Mouse (Mus musculus): Measurements from ENCODE around the gene Spats2l. TPM values are rescaled to one million over a fixed set of nuclear protein-coding genes. Genes with fewer than 3 reads are reported as not detected.

Gene Spats2l
- total and polyA plus RNA-seq, 3 experiments = 0.09 to 0.77 (median 0.34) TPM

DNA sequence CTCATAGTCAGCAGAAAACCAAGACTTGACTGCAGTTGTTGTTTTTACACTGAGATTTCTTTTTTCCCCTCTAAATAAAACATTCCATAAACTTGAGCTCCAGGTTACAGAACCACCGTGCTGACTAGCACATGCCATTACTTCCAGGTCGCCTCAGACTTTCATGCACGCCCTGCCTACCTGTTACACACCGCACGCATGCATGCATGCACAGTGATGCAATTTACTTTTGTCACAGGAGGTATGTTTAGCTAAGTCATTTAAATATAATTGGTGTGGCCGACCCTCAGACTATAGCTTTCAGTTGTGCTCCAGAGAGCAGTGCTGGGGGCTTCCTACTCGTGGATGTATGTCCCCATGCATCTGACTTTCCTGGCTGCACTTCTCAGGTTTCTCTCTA is 167.1 kb downstream of the Spats2l start:
- TF ChIP-seq TCF12 (IDR thresholded peaks at IDR 0.05; ENCODE audit: low read depth, low read length) (no peak), NELFE (IDR thresholded peaks at IDR 0.05; ENCODE audit: low read depth, low read length) (no peak), KAT2A (IDR thresholded peaks at IDR 0.05; ENCODE audit: insufficient replicate concordance, low read length) (no peak)
- H3K27me3 ChIP-seq (replicated peaks) = no peaks in the 10 kb centered on the region
- H3K4me1 ChIP-seq (ENCODE audit: control insufficient read depth in 1 of 2, insufficient read depth in 2 of 2) = peaks cover 0 to 19% of the 10 kb centered on the region in 2 experiments; a peak in 2 of 4 replicates
- DNase-seq (ENCODE audit: extremely low read depth) = no peak
- H3K4me2 ChIP-seq (ENCODE audit: insufficient read depth, low read depth, poor library complexity, severe bottlenecking) = no peak overlapping the region
- H3K27ac ChIP-seq (ENCODE audit: insufficient read depth, low read depth) = no peak overlapping the region
- dilution Hi-C loops (cut with MboI; ENCODE audit: extremely low pct_ligation_motif_present, extremely low pct_unique_long_range_greater_than_20kb, low sequenced_read_pairs) (no loop called here), in situ Hi-C loops (cut with MboI; ENCODE audit: low pct_ligation_motif_present, low pct_unique_long_range_greater_than_20kb, low sequenced_read_pairs) (loop anchor here (10.0 kb wide), 1 partner anchor 516 kb away; no protein-coding TSS in a partner anchor)
- H3K79me2 ChIP-seq (replicated peaks; ENCODE audit: control insufficient read depth, extremely low read depth, insufficient read depth, poor library complexity, severe bottlenecking) = no peaks in the 10 kb centered on the region
- no peaks in the 10 kb centered on the region for H3K36me3 ChIP-seq (replicated peaks in 1 of 2; ENCODE audit: control insufficient read depth in 1 of 2, insufficient read depth in 1 of 2, low read length in 1 of 2)
- H3K9ac ChIP-seq (ENCODE audit: insufficient read depth, low read depth) = no peak overlapping the region
- no peak overlapping the region for H3K4me3 ChIP-seq (replicated peaks in 1 of 3; ENCODE audit: low read depth in 2 of 3, low read length in 2 of 3, poor library complexity in 1 of 3)
- H3K9me3 ChIP-seq (replicated peaks; ENCODE audit: low read length) = no peaks in the 10 kb centered on the region

DNA sequence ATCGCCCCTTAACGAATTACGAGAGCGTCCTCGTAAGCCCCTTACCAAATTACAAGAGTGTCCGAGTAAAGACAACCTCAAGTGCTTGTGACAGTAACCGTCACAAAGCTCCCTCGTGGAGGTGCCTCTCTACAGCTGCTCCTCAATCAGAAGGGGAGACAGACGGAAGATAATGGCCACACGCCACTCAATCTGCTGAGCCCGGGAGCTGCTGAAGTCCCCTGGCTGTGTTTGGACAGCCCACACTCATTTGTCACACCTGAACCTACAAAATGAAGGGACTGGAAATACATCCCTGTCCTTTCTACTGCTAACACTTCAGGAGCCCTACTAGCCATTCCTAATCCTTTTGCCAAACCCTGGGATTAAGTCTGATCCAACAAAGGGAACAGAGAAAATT is 167.8 kb downstream of the Spats2l start:
- no peak overlapping the region for H3K4me3 ChIP-seq (replicated peaks in 1 of 3; ENCODE audit: low read depth in 2 of 3, low read length in 2 of 3, poor library complexity in 1 of 3)
- H3K9me3 ChIP-seq (replicated peaks; ENCODE audit: low read length) = no peaks in the 10 kb centered on the region
- no peaks in the 10 kb centered on the region for H3K79me2 ChIP-seq (replicated peaks; ENCODE audit: control insufficient read depth, extremely low read depth, insufficient read depth, poor library complexity, severe bottlenecking)
- dilution Hi-C loops (cut with MboI; ENCODE audit: extremely low pct_ligation_motif_present, extremely low pct_unique_long_range_greater_than_20kb, low sequenced_read_pairs) (no loop called here), in situ Hi-C loops (cut with MboI; ENCODE audit: low pct_ligation_motif_present, low pct_unique_long_range_greater_than_20kb, low sequenced_read_pairs) (loop anchor here (10.0 kb wide), 1 partner anchor 517 kb away; no protein-coding TSS in a partner anchor)
- H3K4me2 ChIP-seq (ENCODE audit: insufficient read depth, low read depth, poor library complexity, severe bottlenecking) = no peak overlapping the region
- no peak overlapping the region for H3K27ac ChIP-seq (ENCODE audit: insufficient read depth, low read depth)
- no peaks in the 10 kb centered on the region for H3K27me3 ChIP-seq (replicated peaks)
- no peak overlapping the region for H3K9ac ChIP-seq (ENCODE audit: insufficient read depth, low read depth)
- H3K36me3 ChIP-seq (replicated peaks in 1 of 2; ENCODE audit: control insufficient read depth in 1 of 2, insufficient read depth in 1 of 2, low read length in 1 of 2) = no peaks in the 10 kb centered on the region
- TF ChIP-seq PAX5 (IDR thresholded peaks at IDR 0.05; ENCODE audit: low read length) (no peak), BHLHE40 (IDR thresholded peaks at IDR 0.05; ENCODE audit: low read depth, low read length) (no peak), HCFC1 (IDR thresholded peaks at IDR 0.05; ENCODE audit: low read depth, low read length) (no peak), E2F4 (IDR thresholded peaks at IDR 0.05; ENCODE audit: insufficient replicate concordance, low read depth, low read length) (no peak), TCF12 (IDR thresholded peaks at IDR 0.05; ENCODE audit: low read depth, low read length) (no peak), ZC3H11A (IDR thresholded peaks at IDR 0.05; ENCODE audit: low read depth, low read length) (no peak), RAD21 (IDR thresholded peaks at IDR 0.05; ENCODE audit: low read depth, low read length) (no peak), CTCF (conservative IDR thresholded peaks at IDR 0.05 in 1 of 2, IDR thresholded peaks at IDR 0.05 in 1 of 2; ENCODE audit: low read depth in 2 of 2, low read length in 2 of 2) (no peak), TBP (conservative IDR thresholded peaks at IDR 0.05; ENCODE audit: low read depth, low read length) (no peak), ZMIZ1 (IDR thresholded peaks at IDR 0.05; ENCODE audit: low read depth, low read length) (no peak), SMC3 (IDR thresholded peaks at IDR 0.05; ENCODE audit: low read depth, low read length) (no peak), ZKSCAN1 (IDR thresholded peaks at IDR 0.05; ENCODE audit: borderline replicate concordance, low read depth, low read length) (no peak), USF1 (IDR thresholded peaks at IDR 0.05; ENCODE audit: low read depth, low read length) (no peak), IRF4 (IDR thresholded peaks at IDR 0.05; ENCODE audit: low read depth, low read length) (no peak), NELFE (IDR thresholded peaks at IDR 0.05; ENCODE audit: low read depth, low read length) (no peak), MEF2A (IDR thresholded peaks at IDR 0.05; ENCODE audit: borderline replicate concordance, low read depth, low read length) (no peak), SIN3A (IDR thresholded peaks at IDR 0.05; ENCODE audit: low read length) (no peak), EP300 (IDR thresholded peaks at IDR 0.05; ENCODE audit: low read length) (no peak)
- H3K4me1 ChIP-seq (ENCODE audit: control insufficient read depth in 1 of 2, insufficient read depth in 2 of 2) = peaks cover 0 to 15% of the 10 kb centered on the region in 2 experiments; a peak in 2 of 4 replicates
- DNase-seq (ENCODE audit: extremely low read depth) = no peak

All from CH12.LX (cell line).